Mouse (Mus musculus) thymus, adult 2 months (tissue): Measurements from ENCODE around the gene Pet2. TPM values are rescaled to one million over a fixed set of nuclear protein-coding genes. Genes with fewer than 3 reads are reported as not detected.

Experiments
- DNase-seq: peaks from one replicate; pipeline ENCODE4 v3.0.0; 2021
- H3K27ac ChIP-seq: fragments of 200-500 bp; 2 replicates; pipeline ENCODE4 v1.5.1; 2012; ENCODE audit warnings: low read length, control low read depth; ENCODE audit not compliant: control insufficient read depth, insufficient read depth
- H3K27me3 ChIP-seq: fragments of 200-500 bp; 2 replicates; pipeline ENCODE4 v1.6.1; 2012; ENCODE audit warnings: mild to moderate bottlenecking, low read length, moderate library complexity, mixed read lengths; ENCODE audit not compliant: control insufficient read depth, insufficient read depth
- H3K36me3 ChIP-seq: fragments of 200-500 bp; 2 replicates; pipeline ENCODE4 v1.6.1; 2012; ENCODE audit warnings: mild to moderate bottlenecking, low read length, moderate library complexity; ENCODE audit not compliant: control insufficient read depth, insufficient read depth
- H3K4me1 ChIP-seq: fragments of 200-500 bp; replicated peaks from 2 replicates; pipeline ENCODE4 v1.6.1; 2012; ENCODE audit warnings: low read length; ENCODE audit not compliant: control insufficient read depth, insufficient read depth
- H3K4me3 ChIP-seq: fragments of 200-500 bp; 2 replicates; pipeline ENCODE4 v1.5.1; 2012; ENCODE audit warnings: mild to moderate bottlenecking, low read length, control low read depth, moderate library complexity; ENCODE audit not compliant: control insufficient read depth, insufficient read depth
- CTCF ChIP-seq: fragments of 200-500 bp; IDR thresholded peaks from 2 replicates; pipeline ENCODE4 v1.5.1; 2012; ENCODE audit warnings: mild to moderate bottlenecking, control low read depth, low read length, moderate library complexity, borderline replicate concordance; ENCODE audit not compliant: control insufficient read depth, poor library complexity, insufficient read depth; ENCODE audit errors: extremely low read depth
- POLR2A ChIP-seq: fragments of 200-500 bp; IDR thresholded peaks from 2 replicates; pipeline ENCODE4 v1.6.1; 2012; ENCODE audit warnings: mild to moderate bottlenecking, low read length, control low read depth, moderate library complexity; ENCODE audit not compliant: control insufficient read depth, poor library complexity, insufficient read depth; ENCODE audit errors: extremely low read depth
- WGBS: fragments of 180-500 bp; shearing (Covaris S2); methylation state at CpG from one replicate; pipeline ENCODE4 v1.1.7; 2018; 5-methylcytosine and 5-hydroxymethylcytosine counted together
- polyA plus RNA-seq: library from polyadenylated mRNA; depleted of rRNA; stranded (reverse); fragments of >200 nt; gene quantifications from 2 replicates; pipeline ENCODE4 v1.2.3, GENCODE M21; 2012; rRNA removed

The Pet2 gene
- not detected in 2 replicates for polyA plus RNA-seq

DNA sequence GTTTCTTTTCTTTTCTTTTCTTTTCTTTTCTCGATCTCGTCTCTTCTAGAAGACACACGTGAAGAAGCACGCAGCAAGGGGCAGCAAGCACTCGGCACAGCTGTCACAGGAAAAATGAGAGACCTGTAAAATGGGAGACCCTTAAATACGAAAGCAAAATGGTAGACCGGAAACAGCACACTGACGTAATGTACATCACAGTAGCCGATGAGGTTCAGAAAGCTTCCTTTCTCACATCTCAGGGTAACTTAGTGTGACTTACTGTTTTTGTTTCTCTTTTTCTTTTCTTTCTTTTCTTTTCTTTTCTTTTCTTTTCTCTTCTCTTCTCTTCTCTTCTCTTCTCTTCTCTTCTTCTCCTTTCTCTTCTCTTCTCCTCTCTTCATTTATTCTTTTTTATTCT, at the start of gene Pet2:
Pet2 (minus strand) TSS at position 101 of the 400 bp plus-strand sequence.
- WGBS = 90% methylated on average over 9 of the region's 9 CpGs
- no peak within 1 kb of the TSS for H3K27ac ChIP-seq
- H3K4me1 ChIP-seq = no peaks in the 10 kb centered on the region
- no peak for DNase-seq
- H3K36me3 ChIP-seq = no peaks in the 10 kb centered on the region
- TF ChIP-seq CTCF (no peak), POLR2A (no peak)
- H3K27me3 ChIP-seq = no peaks in the 10 kb centered on the region
- no peak within 1 kb of the TSS for H3K4me3 ChIP-seq
